Mouse (Mus musculus) cerebral cortex, adult 2 months (tissue): ENCODE measurements around the gene Prok1.

Experiments
- WGBS: fragments of 180-500 bp; shearing (Covaris S2); methylation state at CpG from one replicate; pipeline ENCODE4 v1.1.7; 2018; 5-methylcytosine and 5-hydroxymethylcytosine counted together

Prok1 gene

GRCm38 (mm10) chr3:107233945-107234344 is 5.6 kb downstream of the Prok1 start:
- WGBS = 29% methylated on average over 2 of the region's 2 CpGs

DNA sequence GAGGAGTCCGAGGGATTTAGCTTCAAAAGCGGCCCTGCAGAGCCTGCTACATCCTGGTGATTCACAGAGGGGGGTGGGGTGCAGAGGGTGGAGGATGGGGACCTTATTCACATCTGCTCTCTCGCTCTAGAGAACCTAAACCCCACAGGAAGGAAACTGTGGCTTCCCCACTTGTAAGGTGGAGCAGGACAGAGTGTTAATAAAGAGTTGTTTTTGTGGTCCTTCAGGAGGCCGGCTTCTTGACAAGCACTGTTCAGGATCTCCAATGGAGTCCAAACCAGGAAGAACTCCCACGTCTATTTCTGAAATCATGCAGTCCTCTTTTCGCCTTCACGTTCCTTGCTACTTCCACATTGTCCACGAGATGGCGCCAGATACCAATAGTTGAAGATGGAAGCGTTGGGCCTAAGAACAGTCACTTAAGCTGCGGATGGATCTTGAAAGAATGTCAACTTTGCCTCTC is 6.1 kb downstream of the Prok1 start:
- WGBS = 3% methylated on average over 11 of the region's 11 CpGs

GRCm38 (mm10) chr3:107231202-107231601 is 8.3 kb downstream of the Prok1 start:
- 79% methylated on average over 4 of the region's 4 CpGs for WGBS

- 59% methylated on average over 1 of the region's 1 CpGs for WGBS
Measured at GRCm38 (mm10) chr3:107230527-107230926, 9.0 kb downstream of the Prok1 start, which contains the start of gene A630076J17Rik. Gene A630076J17Rik (plus strand): TSS chr3:107230614.

DNA sequence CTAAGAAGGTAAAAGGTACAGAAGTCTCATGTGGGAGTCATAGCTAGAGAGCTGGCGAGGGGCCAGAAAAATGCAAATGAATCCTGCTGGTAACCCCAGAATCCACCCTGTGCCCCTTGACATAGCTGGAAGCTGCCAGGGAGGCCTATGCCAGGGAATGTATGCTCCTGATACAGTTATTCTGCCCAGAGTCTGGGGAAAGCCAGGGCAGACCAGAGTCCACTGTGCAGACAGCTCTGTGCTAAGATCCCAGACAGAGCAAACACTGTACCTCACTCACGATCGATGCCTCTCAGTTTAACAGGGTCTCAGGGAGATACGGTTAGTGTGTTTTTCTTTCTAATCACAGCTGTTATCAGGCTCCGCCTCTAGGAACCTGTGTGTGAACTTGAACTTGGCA is 9.7 kb downstream of the Prok1 start:
- WGBS = 78% methylated on average over 5 of the region's 5 CpGs

DNA sequence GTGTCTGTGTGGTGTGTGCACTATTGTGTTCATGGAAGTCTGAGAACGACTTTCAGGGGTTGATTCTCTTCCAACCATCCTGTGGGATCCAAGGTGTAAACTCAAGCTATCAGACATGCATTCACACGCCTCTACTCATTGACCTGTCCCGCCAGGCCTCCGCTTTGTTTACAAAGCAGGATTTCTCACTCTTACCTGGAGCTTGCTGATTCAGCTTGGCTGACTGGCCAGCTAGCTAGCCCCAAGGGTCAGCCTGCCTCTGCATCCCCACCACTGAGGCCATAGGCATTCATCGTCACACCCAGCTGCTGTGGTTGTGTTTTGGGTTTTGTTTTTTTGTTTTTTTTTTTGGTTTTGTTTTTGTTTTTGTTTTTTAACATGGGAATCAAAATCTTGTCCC is 10.3 kb downstream of the Prok1 start:
- WGBS = 87% methylated on average over 5 of the region's 5 CpGs

- WGBS = 86% methylated on average over 5 of the region's 5 CpGs
Measured at GRCm38 (mm10) chr3:107225820-107226219, 13.7 kb downstream of the Prok1 start.

- 73% methylated on average over 1 of the region's 1 CpGs for WGBS
Measured at GRCm38 (mm10) chr3:107223230-107223629, 16.3 kb downstream of the Prok1 start.

DNA sequence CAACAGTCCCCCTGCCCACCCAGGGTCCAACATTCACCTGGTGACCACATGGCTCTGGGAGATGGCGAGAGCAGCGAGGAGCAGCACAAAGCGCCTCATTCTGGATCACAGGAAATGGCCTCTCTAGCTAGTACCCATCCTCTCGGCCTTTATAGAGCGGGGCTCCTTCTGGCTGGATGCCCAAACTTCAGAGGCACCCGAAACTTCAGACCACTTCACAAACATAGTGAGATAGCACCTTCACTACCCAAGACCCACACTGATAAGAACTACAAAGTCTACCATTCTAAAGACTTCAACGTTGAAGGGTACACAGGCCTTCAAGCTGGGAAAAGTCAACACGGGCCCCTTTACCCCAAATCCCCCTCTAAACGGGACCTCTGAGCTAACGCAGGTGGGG is 17.9 kb downstream of the Prok1 start, which contains the start of gene Cym:
Gene Cym (minus strand): TSS at position 125 of the 400 bp plus-strand sequence.
- WGBS = 89% methylated on average over 10 of the region's 10 CpGs

GRCm38 (mm10) chr3:107218572-107218971 is 20.9 kb downstream of the Prok1 start:
- WGBS = 62% methylated on average over 7 of the region's 7 CpGs

DNA sequence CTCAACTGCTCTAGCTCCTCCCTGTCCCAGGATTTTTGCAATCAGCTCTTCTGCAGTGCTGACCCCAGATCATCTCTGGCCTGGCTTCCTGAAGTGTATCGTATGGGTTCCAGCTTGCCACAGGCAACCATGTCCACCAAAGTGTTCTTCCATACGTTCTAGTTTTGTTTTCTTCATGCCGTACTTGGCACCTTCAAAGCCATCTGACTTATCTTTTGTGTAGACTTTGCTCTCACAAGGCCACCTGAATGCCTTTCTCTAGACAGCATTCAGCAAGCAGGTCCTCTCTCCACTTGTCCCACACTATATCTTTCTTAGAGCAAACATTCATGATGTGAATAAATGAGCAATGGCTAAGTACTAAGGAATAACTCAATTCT is 22.4 kb downstream of the Prok1 start:
- WGBS = 93% methylated on average over 3 of the region's 3 CpGs

DNA sequence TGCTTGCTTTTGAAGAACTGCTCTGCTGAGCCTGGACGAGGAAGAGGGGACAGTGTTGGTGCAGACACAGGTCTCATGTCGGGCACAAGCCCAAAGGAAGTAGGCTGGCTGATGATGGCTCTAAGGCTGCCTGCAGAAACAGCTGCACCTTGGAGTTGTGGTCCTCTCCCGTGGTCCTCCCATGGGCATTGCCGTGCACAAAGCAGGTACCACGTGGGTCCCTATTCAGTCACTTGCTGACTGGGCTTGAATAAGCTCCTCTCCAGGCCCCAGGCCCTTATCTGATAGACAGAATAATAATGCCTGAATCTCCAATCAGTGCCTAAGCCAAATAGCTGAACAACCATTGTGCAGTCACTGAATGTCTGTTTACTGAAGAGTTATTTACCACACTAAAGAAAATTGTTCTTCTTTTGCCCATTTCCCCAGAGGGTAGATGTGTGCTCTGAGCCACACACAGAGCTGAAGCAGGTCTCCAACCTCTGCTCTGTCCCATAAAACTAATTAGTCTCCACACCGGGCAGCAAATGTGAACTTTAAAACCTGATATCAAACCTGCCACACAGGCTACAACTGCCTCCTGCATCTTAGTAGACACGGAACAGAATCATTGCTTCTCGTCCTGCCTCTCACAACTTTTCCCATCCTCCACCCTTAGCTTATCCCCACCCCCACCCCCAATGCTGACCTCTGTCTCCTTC is 23.0 kb downstream of the Prok1 start:
- WGBS = 80% methylated on average over 8 of the region's 8 CpGs

DNA sequence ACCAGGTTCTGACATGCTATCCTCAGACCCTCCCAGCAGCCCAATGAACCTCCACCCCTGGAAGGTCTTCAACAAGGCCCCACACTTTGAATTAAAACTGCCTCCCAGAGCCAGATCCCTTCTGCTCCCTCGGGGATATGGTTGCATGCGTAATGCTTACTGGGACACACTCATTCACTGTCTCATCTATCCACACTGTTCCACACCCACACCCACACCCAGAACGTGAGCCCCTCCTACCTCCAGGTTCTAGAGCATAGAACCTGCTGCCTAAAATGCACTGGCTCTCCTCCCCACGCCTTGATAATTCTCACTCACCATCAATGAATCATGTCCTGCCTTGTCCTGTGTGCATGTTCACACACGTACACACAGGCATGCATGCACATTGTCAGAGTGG is 24.9 kb downstream of the Prok1 start:
- 57% methylated on average over 5 of the region's 5 CpGs for WGBS

DNA sequence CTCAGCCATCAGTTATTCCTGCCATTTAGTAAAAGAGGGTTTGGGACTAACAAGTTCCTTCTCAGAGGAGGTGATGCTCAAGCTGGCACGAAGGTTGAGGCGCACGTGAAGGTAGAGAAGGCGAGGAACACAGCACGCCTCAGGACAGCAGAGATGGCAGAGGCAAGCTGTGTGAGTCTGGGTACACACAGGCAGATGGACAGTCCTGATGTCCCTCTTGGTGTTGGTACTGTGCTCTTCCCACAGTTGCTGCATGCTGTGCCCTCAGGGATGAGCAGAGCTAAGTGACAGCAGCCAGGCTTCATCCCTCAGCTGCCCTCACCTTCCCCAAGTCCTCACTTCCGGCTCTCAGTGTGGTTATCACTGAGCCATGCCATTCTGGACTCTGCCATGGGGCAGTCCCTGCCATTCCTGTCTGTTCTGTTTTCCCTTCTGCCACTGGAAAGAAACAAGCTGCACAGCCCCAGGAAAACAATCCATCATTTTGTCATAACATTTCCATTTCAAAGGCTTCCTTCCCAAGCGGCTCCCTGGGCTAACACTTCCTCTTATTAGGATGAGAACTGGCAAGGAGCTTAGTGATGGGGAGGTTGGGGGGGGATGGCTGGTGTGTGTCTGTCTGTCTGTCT is 31.8 kb downstream of the Prok1 start:
- WGBS = 73% methylated on average over 7 of the region's 7 CpGs

DNA sequence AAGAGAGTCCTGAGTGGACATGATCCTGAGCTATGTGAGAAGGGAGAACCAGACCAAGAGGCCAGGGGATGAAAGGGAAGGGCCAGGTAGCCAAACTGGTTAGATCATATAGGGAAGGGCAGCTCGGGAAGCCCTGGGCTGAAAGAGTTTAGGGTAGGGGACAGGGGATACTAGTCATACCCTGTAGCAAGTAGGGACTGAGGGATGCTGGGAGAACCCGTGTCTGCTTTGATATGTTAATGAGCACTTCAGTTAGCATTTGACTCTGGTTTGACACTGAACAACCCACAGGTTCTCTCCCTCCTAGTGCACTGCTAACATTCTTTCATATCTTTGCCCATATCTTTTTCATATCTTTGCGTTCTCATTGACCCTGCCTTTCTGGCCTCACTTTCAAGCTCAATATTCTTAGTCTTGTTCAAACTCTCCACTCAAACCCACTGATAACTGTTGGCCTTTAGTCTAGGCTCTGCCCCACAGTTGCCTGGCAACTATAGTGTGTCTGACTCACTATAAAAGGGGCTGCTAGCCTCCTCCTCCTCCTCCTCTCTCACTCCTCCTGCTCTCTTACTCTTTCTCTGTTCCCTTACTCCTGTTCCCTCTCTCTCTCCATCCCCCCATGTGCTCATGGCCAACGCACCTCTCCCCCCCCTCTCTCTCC is 32.9 kb downstream of the Prok1 start:
- WGBS = 51% methylated on average over 4 of the region's 4 CpGs

DNA sequence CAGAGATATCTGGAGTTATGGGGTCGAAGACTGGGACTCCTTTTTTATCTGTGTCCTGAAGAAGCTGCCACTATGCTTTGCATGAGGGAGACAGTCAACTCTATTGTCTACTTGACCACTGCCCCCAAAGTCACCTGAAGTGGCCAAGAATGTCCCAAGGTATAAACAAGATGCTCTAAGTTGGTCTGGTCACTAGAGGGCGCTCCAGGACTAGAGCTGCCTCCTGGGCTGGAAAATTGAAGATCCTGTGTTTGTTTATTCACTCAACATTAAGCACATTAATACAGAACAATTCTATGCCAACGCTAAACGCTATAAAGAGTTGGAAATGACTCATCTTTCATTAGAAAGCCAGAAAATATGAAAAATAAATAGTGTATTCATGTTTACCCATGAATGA is 33.5 kb downstream of the Prok1 start:
- 12% methylated on average over 4 of the region's 4 CpGs for WGBS

GRCm38 (mm10) chr3:107204413-107204812 is 35.1 kb downstream of the Prok1 start:
- WGBS = 79% methylated on average over 3 of the region's 3 CpGs

DNA sequence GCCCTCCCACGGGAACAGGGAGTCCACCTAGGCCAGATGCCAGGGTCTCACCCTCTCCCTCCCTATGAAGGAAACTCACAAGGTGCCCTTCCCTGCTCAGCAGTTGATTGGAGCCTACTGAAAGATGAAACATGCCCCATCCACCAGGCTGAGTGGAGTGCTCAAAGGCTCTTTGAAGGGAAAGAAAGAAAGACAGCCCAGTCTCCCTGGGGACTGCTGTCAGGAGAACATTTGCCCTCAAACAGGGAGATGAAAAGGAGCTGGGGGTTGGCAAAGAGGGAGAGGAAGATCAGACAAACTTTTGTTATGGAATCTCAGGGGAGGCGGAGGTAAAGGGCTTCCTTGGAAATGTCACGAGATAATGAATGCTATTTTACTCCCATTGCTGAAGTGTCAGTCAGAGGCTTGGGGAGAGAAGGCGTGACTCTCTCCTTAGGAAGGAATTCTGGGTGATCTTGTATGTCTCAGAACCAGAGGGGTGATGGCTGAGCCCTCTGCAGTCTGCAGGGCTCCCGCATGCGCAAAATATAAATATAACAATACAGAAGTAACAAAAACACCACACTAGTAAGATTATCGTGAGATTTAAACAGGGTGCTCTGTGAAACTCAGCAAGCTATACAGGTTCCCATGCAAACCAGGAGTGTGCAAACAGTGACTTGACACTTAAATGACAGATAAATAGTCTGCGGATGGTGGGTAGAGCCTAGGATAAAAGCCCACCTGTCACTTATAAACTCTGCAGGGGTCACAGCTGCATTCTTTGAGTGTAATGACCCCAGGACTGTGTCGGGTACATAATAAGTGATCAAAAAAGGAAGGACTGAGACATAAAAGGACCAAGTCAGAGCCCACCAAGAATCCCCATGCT is 38.0 kb downstream of the Prok1 start:
- 66% methylated on average over 9 of the region's 9 CpGs for WGBS

DNA sequence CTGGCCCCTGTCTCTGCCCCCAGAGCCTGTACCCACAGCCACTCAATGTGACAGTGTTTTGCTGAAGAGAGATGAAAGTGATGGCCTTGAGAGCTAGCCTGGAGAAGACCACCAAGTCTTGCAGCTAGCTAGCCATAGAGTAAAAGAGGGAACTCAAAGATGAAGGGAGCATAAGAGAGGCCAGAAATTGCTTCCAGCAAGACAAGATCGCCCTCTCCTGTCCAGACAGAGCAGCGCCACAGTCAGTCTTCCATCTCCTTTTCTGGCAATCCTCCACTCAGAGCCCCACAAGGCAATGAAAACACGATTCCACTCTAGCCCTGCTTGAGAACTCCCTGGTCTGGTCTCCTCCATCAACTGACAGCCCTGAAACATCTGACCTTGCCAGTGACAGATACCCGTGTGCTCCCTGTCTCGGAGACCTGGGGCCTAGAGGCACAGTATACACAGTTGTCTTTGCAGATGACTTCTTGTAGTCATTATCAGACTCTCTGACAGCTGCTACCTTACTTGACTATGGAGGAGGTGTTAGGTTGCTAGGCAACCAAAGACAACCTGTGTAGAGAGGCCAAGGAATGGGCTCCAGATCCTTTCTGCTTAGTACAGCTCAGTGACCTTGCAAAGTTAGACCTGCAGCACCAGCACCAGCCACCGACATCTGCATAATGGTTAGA is 51.1 kb downstream of the Prok1 start:
- 32% methylated on average over 6 of the region's 6 CpGs for WGBS

DNA sequence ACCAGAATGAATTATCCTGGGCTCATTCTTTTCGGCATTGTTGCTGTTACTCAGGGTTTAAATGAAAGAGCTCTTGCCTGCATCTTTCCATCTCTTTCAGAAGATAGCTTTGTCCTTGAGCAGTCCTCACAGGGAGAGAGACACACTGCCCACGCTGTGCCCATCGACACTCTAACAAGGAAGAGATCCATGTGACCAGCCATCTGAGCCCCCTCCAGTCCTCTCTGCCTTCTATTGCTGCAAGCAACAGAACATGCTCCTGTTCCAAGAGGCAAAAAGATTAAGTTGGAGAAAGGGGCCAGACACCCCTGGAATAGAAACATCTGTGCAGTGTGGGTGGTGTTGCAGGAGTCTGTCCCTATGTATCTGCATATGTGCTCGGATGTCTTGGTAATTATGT is 52.5 kb downstream of the Prok1 start:
- 48% methylated on average over 4 of the region's 4 CpGs for WGBS

DNA sequence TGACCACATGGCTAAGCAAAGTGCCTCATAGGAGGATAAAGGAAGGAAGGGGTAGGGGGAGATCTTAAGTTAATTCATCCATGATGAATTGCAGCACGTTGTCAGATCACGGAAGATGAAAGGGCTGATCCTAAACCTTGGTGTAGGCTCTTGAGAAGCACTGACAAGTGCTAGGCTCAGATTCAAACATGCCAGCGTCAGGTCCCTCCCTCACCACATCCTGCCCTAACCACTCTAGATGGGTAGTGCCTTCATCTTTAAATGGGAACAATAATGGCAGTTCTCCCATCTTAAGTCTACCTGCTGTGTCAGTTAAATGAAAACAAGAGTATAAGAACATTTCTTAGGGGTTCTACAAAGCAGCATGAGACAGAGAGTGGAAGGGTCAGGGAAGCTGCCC is 53.9 kb downstream of the Prok1 start:
- WGBS = 88% methylated on average over 3 of the region's 3 CpGs
